Comparison of ENCODE assay signal across 8 mouse cellular contexts in genomic region chr14:55095671-55096070, GRCm38 (mm10). TPM values are rescaled to one million over a fixed set of nuclear protein-coding genes. Genes with fewer than 3 reads are reported as not detected.
DNase-seq lines count a peak whose midpoint lies in the region; ATAC-seq and TF ChIP-seq lines count a peak whose summit lies in the region.

No protein-coding gene starts in this region.

- H3K36me3 ChIP-seq in spleen, adult 2 months (ENCODE audit: control insufficient read depth, insufficient read depth, low read length) = peaks cover 2% of the 10 kb centered on the region; the same call in 1 of the 2 replicates
- H3K36me3 ChIP-seq in limb, embryonic 15.5 days = peaks cover 32% of the 10 kb centered on the region
- peaks cover 5% of the 10 kb centered on the region; the same call in 1 of the 2 replicates for H3K36me3 ChIP-seq in stomach, postnatal 0 days (ENCODE audit: control insufficient read depth, insufficient read depth, low read length)

- DNase-seq in cerebellum, adult 2 months = no peak
- DNase-seq in cerebellum, adult 8-10 months = no peak
- no peak for DNase-seq in spleen, adult 2 months (ENCODE audit: low read depth in 1 of 2, low spot score in 2 of 2)
- no peak for DNase-seq in spleen, postnatal 4 days (ENCODE audit: low spot score in 2 of 2)
- DNase-seq in stomach, postnatal 0 days (ENCODE audit: low spot score) = no peak
- no peak for DNase-seq in thymus, postnatal 4 days

- no peaks in the 10 kb centered on the region for H3K27me3 ChIP-seq in cerebellum, adult 2 months (ENCODE audit: control insufficient read depth, insufficient read depth, low read length)
- no peaks in the 10 kb centered on the region for H3K27me3 ChIP-seq in spleen, adult 2 months (ENCODE audit: control insufficient read depth, insufficient read depth, low read length)
- no peaks in the 10 kb centered on the region for H3K27me3 ChIP-seq in limb, embryonic 15.5 days
- no peaks in the 10 kb centered on the region for H3K27me3 ChIP-seq in stomach, postnatal 0 days (ENCODE audit: control insufficient read depth, insufficient read depth, low read length)

- H3K4me2 ChIP-seq in limb, embryonic 15.5 days = peak overlapping the region; percentile 80
- H3K4me2 ChIP-seq in stomach, postnatal 0 days (replicated peaks; ENCODE audit: low read depth) = peak overlapping the region; percentile 58

- peaks cover 18% of the 10 kb centered on the region for H3K4me1 ChIP-seq in cerebellum, adult 2 months (ENCODE audit: control insufficient read depth, insufficient read depth, low read length)
- peaks cover 5% of the 10 kb centered on the region; the same call in 1 of the 2 replicates for H3K4me1 ChIP-seq in spleen, adult 2 months (ENCODE audit: control insufficient read depth, insufficient read depth, insufficient read length)
- peaks cover 29% of the 10 kb centered on the region for H3K4me1 ChIP-seq in limb, embryonic 15.5 days
- H3K4me1 ChIP-seq in stomach, postnatal 0 days (replicated peaks; ENCODE audit: control insufficient read depth, insufficient read depth) = peaks cover 7% of the 10 kb centered on the region

- no peak overlapping the region for H3K9ac ChIP-seq in limb, embryonic 15.5 days
- H3K9ac ChIP-seq in stomach, postnatal 0 days (ENCODE audit: low read length) = peak overlapping the region; percentile 75

- TF ChIP-seq EP300 in stomach, postnatal 0 days (optimal IDR thresholded peaks at IDR 0.05) = no peak

- no peak for TF ChIP-seq CTCF in cerebellum, adult 2 months (IDR thresholded peaks at IDR 0.05; ENCODE audit: borderline replicate concordance, insufficient read depth, low read depth, low read length)
- no peak for TF ChIP-seq CTCF in spleen, adult 2 months (IDR thresholded peaks at IDR 0.05; ENCODE audit: extremely low read depth, insufficient read depth, insufficient read length, insufficient replicate concordance)
- no peak for TF ChIP-seq CTCF in stomach, postnatal 0 days (IDR thresholded peaks at IDR 0.05; ENCODE audit: low read depth)

- 60% methylated on average over 12 of the region's 12 CpGs for WGBS in cerebellum, adult 2 months
- WGBS in spleen, adult 2 months = 64% methylated on average over 12 of the region's 12 CpGs
- 61% methylated on average over 12 of the region's 12 CpGs for WGBS in limb, embryonic 15.5 days
- WGBS in stomach, postnatal 0 days = 55% methylated on average over 12 of the region's 12 CpGs

- ATAC-seq in limb, embryonic 15.5 days (ENCODE audit: insufficient number of reproducible peaks, low FRiP score, low TSS enrichment, low read depth) = no peak
- ATAC-seq in stomach, postnatal 0 days (ENCODE audit: low FRiP score, low TSS enrichment) = no peak
- ATAC-seq in frontal cortex, adult (ENCODE audit: low TSS enrichment) = no peak

- peak overlapping the region; percentile 100 for H3K4me3 ChIP-seq in cerebellum, adult 2 months (replicated peaks; ENCODE audit: insufficient read depth, low read depth, low read length)
- no peak overlapping the region for H3K4me3 ChIP-seq in spleen, adult 2 months (ENCODE audit: extremely low read depth, insufficient read depth, insufficient read length)
- peak overlapping the region; percentile 74 for H3K4me3 ChIP-seq in limb, embryonic 15.5 days
- H3K4me3 ChIP-seq in stomach, postnatal 0 days (ENCODE audit: low read depth, low read length) = peak overlapping the region; percentile 72

- H3K9me3 ChIP-seq in limb, embryonic 15.5 days = no peaks in the 10 kb centered on the region
- H3K9me3 ChIP-seq in stomach, postnatal 0 days (ENCODE audit: control insufficient read depth, low read length) = no peaks in the 10 kb centered on the region

- TF ChIP-seq POLR2A in cerebellum, adult 2 months (IDR thresholded peaks at IDR 0.05; ENCODE audit: borderline replicate concordance, insufficient read depth, low read length) = no peak
- no peak for TF ChIP-seq POLR2A in spleen, adult 2 months (IDR thresholded peaks at IDR 0.05; ENCODE audit: low read depth, low read length)

- peak overlapping the region; percentile 99 for H3K27ac ChIP-seq in cerebellum, adult 2 months (ENCODE audit: insufficient read depth, low read length)
- peak overlapping the region; percentile 91; the same call in 1 of the 2 replicates for H3K27ac ChIP-seq in spleen, adult 2 months (ENCODE audit: insufficient read depth, low read length)
- no peak overlapping the region for H3K27ac ChIP-seq in limb, embryonic 15.5 days
- H3K27ac ChIP-seq in stomach, postnatal 0 days (replicated peaks) = peak overlapping the region; percentile 78; the same call in 1 of the 2 replicates

RNA-seq across cellular contexts. Expression of gene Thtpa, which starts 1.1 kb away (rescaled TPM):
- 12.8 and 13.8 TPM in 2 replicates for polyA plus RNA-seq in cerebellum, adult 2 months (2012; rRNA removed)
- polyA plus RNA-seq in spleen, adult 2 months (2012; rRNA removed) = 4.1 and 4.4 TPM in 2 replicates
- 20.2 and 21.3 TPM in 2 replicates for polyA plus RNA-seq in limb, embryonic 15.5 days (2015; fragmentation: Nextera tagmentation; extraction: Ambion mirVana)
- polyA plus RNA-seq in stomach, postnatal 0 days (2015; fragmentation: Nextera tagmentation; extraction: Ambion mirVana) = 11.5 and 11.8 TPM in 2 replicates

RNA-seq across cellular contexts. Expression of gene Zfhx2, which starts 3.5 kb away (rescaled TPM):
- polyA plus RNA-seq in cerebellum, adult 2 months (2012; rRNA removed) = 10.7 and 11.0 TPM in 2 replicates
- 4.2 and 4.5 TPM in 2 replicates for polyA plus RNA-seq in spleen, adult 2 months (2012; rRNA removed)
- polyA plus RNA-seq in limb, embryonic 15.5 days (2015; fragmentation: Nextera tagmentation; extraction: Ambion mirVana) = 4.0 and 4.8 TPM in 2 replicates
- 1.0 and 1.3 TPM in 2 replicates for polyA plus RNA-seq in stomach, postnatal 0 days (2015; fragmentation: Nextera tagmentation; extraction: Ambion mirVana)

RNA-seq across cellular contexts. Expression of gene Ap1g2, which starts 10.7 kb away (rescaled TPM):
- polyA plus RNA-seq in cerebellum, adult 2 months (2012; rRNA removed) = 18.6 and 19.1 TPM in 2 replicates
- polyA plus RNA-seq in spleen, adult 2 months (2012; rRNA removed) = 64.9 and 77.2 TPM in 2 replicates
- 24.9 and 25.2 TPM in 2 replicates for polyA plus RNA-seq in limb, embryonic 15.5 days (2015; fragmentation: Nextera tagmentation; extraction: Ambion mirVana)
- polyA plus RNA-seq in stomach, postnatal 0 days (2015; fragmentation: Nextera tagmentation; extraction: Ambion mirVana) = 26.4 and 31.0 TPM in 2 replicates

RNA-seq across cellular contexts. Expression of gene Jph4, which starts 21.1 kb away (rescaled TPM):
- 204 and 227 TPM in 2 replicates for polyA plus RNA-seq in cerebellum, adult 2 months (2012; rRNA removed)
- 0.33 and 0.50 TPM in 2 replicates for polyA plus RNA-seq in spleen, adult 2 months (2012; rRNA removed)
- polyA plus RNA-seq in limb, embryonic 15.5 days (2015; fragmentation: Nextera tagmentation; extraction: Ambion mirVana) = 1.5 and 2.1 TPM in 2 replicates
- polyA plus RNA-seq in stomach, postnatal 0 days (2015; fragmentation: Nextera tagmentation; extraction: Ambion mirVana) = 0.82 and 1.0 TPM in 2 replicates
